Mouse (Mus musculus) heart, adult 2 months (tissue): ENCODE data around the gene Lgi4.

ENCODE experiments used
- CTCF ChIP-seq: fragments of 200-600 bp; IDR thresholded peaks from 2 replicates; pipeline ENCODE4 v1.8.1; 2022; ENCODE audit warnings: antibody characterized with exemption, mild to moderate bottlenecking, moderate library complexity
- EP300 ChIP-seq: fragments of 200-500 bp; IDR thresholded peaks from 2 replicates; pipeline ENCODE4 v1.6.1; 2011; ENCODE audit warnings: low read depth, low read length, control low read depth; ENCODE audit not compliant: insufficient read depth
- POLR2A ChIP-seq: fragments of 200-500 bp; IDR thresholded peaks from 2 replicates; pipeline ENCODE4 v1.6.1; 2011; ENCODE audit warnings: mild to moderate bottlenecking, low read depth, low read length, control low read depth; ENCODE audit not compliant: insufficient read depth

DNA sequence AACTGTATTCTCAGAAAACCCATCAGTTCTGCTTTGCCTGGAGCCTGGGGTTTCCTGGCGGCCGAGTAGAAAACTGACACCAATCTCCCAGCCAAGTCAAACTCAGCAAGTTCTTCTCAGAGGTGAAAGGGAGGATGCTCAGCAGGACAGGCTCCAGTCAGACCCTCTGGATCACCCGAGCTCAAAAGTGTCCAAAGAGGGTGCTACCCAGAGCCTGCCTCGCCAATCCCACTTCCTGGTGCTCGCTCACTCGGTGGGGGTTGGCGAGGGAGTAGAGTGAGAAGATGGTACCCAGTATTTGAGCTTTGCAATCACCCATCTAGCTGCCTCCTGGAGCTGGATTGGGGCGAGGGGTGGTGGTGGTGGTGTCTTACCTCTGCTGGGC is 18.1 kb upstream of the Lgi4 start:
- no peak for TF ChIP-seq EP300
- no peak for TF ChIP-seq CTCF
- TF ChIP-seq POLR2A = no peak
